Mouse (Mus musculus) layer of hippocampus, postnatal 25 days (tissue): ENCODE data around the gene Taar7b. TPM values are rescaled to one million over a fixed set of nuclear protein-coding genes. Genes with fewer than 3 reads are reported as not detected.
A peak's percentile ranks its signal among the peaks of the same experiment; 100 is the strongest.

Experiments
- DNase-seq, 2 experiments: peaks; one replicate each; pipeline ENCODE4 v3.0.0; 2022; ENCODE audit warnings: mixed read lengths in 2 of 2, low spot score in 1 of 2; ENCODE audit errors: extremely low spot score in 1 of 2
- total RNA-seq, 2 experiments: library from RNA; stranded (reverse); gene quantifications; 2 replicates each; pipeline ENCODE4 v1.2.3; 2021

The Taar7b gene
- total RNA-seq, result not detected

DNA sequence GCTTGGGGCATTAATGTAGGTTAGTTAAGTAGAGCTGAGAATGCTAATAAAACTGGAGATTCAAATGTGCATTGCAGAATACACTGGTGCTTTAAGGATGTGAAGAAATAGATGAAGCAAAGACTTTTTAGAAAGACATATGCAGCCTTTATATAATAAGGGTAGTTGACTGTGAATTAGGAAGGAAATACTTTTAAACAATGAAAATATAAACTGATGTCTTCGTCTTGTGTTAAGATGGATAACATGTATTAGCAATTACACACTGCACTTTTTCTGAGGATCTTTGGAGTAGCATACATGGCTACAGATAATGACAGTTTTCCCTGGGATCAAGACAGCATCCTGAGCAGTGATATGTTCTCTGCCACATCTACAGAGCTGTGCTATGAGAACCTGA lies at the start of gene Taar7b:
Gene Taar7b (plus strand): TSS at position 301 of the 400 bp plus-strand sequence.
- no peak for DNase-seq

DNA sequence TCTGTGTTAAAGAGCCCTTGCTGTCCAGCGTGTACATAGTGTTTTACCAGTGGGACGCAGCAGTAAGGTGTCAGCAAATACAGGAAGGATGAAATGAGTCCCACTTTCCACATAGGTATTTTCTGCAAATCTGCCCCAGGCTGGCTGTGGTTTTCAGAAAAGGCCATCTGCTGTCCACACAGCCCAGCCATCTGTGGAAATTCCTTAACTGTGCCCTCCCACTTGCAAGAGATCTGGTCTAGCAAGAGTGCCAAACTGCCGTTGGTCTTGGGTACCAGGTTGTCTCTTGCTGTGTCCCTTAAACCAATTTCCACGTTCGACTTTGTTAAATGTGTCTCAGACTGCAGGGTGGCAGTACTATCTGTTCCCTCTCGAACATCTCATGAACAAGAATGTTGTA lies 48.0 kb upstream of the Taar7b start:
- DNase-seq, result no peak

- no peak for DNase-seq
Measured at GRCm38 (mm10) chr10:23959071-23959470, 40.7 kb upstream of the Taar7b start.

DNA sequence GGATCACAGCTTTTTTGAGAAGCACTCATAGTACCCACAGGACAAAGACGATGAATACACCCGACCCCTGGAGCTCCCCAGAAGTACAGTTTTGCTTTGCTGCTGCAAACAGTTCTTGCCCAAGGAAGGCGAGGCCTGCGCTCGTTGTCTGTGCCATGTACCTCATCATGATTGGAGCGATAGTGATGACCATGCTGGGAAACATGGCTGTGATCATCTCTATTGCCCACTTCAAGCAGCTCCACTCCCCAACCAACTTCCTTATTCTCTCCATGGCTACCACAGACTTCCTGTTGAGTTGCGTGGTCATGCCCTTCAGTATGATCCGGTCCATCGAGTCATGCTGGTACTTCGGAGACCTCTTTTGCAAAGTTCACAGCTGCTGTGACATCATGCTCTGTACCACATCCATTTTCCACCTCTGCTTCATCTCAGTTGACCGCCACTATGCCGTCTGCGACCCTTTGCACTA lies 39.3 kb upstream of the Taar7b start, which contains the start of gene Taar4:
Gene Taar4 (plus strand): TSS at position 51 of the 472 bp plus-strand sequence.
- no peak for DNase-seq

GRCm38 (mm10) chr10:23963444-23963843 lies 36.3 kb upstream of the Taar7b start:
- no peak for DNase-seq

GRCm38 (mm10) chr10:23964921-23965610 lies 34.7 kb upstream of the Taar7b start:
- DNase-seq, result no peak

GRCm38 (mm10) chr10:23970656-23971165 lies 29.0 kb upstream of the Taar7b start, which contains the start of gene Taar5:
Taar5 (plus strand) TSS chr10:23970706.
- DNase-seq, result no peak

GRCm38 (mm10) chr10:23971256-23971655 lies 28.5 kb upstream of the Taar7b start:
- DNase-seq, result no peak

DNA sequence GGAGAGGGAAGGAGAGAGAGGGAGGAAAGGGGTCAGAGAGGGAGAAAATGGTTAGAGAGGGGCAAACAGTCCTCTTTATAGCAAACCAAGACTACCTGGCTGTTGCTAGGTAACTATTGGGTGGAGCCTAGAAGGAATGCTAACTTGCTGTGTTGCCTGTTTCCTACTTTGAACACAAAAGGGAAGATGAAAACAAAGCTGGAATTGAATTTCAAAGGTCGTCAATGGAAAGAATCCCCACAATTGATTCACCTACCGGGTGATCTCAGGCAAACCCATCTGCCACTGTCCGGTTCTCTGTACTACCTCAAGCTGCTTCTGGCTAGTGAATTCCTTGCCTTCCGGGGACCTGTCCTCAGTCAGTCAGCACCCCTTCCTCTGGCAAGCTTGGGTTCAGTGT lies 21.8 kb upstream of the Taar7b start:
- DNase-seq, result no peak

DNA sequence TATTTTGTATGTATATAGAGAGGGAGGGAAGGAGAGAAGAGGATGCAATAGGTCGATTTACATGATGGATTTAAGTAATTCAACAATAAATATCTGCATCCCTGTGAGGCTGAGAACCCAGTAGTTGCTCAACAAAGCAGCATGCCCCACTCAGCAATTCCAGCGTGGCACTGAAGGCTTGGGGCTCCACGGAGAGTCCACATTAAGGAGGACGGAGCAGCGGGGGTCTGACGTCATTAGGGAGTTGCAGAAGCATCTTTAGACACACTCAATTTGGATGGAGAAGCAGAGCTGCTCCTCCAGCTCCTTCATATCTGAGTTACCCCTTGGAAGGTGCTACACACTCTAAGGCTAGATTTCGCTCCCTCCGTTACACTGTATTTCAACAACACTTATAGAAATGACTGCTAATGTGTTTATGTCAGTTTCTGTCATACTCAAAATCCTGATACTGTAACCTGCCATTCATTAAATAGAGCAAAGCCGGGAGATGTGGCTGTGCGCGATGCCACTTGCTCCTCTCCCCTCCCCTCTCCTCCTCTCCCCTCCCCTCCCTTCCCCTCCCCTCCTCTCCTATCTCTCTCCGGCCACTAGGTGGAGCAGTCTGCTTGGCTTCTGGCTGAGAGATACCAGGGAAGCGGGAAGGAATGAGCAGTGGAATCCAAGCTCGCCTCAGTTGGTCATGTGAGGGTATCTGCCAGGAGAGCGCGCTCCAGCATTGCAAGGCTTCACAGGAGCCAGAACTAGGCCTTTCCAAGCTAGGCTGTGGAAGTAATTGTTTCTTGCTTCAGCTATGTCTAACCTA lies 20.6 kb upstream of the Taar7b start:
- peak; percentile 58 to 78 for DNase-seq

DNA sequence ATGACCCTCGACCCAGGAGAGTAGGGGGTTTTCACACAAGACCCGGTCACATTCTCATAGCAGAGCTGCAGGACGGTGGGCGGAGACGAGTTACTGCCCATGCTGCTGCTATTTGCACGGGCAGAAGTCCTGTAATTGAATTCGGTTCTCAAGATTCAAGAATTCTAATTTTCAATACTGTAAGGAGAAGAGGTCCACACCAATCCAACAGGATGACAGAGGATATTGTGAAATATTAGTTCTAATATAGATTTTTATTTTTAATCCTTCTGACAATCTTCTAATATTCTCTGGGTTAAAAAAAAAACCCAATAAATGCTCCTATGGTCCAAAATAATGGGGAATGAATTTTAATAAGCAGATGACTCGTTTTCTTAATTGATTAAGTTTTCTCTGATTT lies 14.2 kb upstream of the Taar7b start, which contains the start of gene Taar6:
Gene Taar6 (minus strand): TSS at position 101 of the 400 bp plus-strand sequence.
- no peak for DNase-seq

DNA sequence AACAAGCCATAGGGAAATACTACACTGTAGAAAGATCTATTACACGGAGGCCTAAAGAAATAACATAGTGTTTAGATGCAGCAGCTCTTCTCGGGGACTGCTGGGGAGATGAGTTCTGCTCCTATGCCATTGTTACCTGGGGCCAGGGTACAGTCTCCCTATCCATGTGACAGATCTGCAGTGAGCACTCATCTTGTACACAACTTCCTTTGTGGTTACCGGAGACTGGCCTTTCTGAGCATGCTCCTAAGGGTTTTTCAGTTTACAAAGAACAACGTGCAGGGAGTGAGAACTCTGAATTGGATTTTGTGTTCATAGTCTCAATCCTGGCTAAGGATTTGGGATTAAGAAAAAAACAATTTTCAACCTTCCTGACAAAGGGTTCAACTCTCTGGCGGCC lies 13.3 kb upstream of the Taar7b start:
- no peak for DNase-seq

DNA sequence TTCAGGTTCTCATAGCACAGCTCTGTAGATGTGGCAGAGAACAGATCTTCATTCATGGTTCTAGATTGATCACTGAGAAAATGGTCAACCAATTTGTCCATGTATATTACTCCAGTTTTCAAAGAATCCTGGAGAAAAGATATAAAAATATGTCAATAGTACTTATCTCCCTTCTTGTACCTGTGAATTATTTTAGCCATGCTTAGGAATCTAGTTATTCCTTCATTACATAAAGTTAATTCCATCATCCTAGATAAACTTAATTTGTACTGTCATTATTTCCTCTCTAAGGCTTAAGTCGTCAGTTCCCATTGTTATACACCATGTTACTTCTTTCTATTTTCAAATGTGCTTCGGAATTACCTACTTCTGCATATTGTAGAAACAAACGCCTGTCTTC lies 6.4 kb upstream of the Taar7b start, which contains the start of gene Taar7a:
Gene Taar7a (minus strand): TSS at position 101 of the 400 bp plus-strand sequence.
- DNase-seq, result no peak

GRCm38 (mm10) chr10:24006442-24006841 lies 6.7 kb downstream of the Taar7b start:
- DNase-seq, result no peak

DNA sequence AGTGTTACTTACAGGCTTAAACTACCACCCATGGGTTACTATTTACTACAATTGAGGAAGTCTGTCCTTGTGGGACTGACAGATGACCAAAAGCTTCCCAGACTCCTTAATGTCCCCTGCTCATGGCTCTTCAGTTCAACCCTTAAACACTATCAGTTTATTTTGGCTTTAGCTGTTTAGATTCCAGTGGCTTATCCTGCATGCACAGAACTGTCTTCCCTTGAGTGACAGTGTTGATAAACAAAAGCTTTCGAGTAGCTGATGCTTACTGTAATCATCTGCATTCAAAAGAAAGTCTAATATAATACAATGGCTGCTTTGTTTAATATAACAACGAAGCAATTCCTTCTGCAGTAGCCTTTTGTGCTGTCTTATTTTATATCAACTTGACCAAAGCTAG lies 7.3 kb downstream of the Taar7b start:
- DNase-seq, result no peak

DNA sequence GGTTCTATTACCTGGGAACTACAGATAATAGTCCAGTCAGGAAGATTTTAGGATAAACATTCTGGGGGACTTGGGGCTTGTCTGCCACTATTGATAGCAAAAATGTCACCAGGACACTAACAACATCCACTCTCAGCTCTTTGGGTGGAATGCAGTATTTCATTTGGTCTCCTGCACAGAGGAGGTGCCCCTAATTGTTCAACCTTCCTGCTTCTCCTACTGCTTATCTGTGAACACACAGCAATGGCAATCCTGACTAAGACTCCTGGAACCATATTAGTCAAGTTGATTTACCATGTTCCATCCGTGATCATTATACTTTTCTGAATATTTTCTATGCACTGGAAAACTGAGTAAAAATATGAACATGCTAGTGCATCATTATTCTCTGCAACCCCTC lies 8.4 kb downstream of the Taar7b start:
- no peak for DNase-seq

GRCm38 (mm10) chr10:24026922-24027321 lies 27.2 kb downstream of the Taar7b start, which contains the start of gene Taar7d:
Taar7d (plus strand) TSS chr10:24027222.
- no peak for DNase-seq

GRCm38 (mm10) chr10:24031347-24031746 lies 31.6 kb downstream of the Taar7b start:
- no peak for DNase-seq

DNA sequence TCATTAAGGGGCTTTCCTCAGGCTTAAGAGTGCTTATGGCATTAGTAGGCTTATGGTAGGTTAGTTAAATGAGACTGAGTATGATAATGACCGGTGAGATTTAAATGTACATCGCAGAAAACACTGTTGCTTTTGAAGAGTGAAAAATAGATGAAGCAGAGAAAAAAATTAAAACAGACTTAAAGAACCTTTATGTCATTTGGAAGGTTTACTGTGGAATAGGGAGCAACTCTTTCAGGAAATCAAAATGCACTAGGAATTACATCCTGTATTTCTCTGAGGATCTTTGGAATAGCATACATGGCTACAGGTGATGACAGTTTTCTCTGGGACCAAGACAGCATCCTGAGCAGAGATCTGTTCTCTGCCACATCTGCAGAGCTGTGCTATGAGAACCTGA lies 37.6 kb downstream of the Taar7b start, which contains the start of gene Taar7e:
Gene Taar7e (plus strand): TSS at position 301 of the 400 bp plus-strand sequence.
- DNase-seq, result no peak

DNA sequence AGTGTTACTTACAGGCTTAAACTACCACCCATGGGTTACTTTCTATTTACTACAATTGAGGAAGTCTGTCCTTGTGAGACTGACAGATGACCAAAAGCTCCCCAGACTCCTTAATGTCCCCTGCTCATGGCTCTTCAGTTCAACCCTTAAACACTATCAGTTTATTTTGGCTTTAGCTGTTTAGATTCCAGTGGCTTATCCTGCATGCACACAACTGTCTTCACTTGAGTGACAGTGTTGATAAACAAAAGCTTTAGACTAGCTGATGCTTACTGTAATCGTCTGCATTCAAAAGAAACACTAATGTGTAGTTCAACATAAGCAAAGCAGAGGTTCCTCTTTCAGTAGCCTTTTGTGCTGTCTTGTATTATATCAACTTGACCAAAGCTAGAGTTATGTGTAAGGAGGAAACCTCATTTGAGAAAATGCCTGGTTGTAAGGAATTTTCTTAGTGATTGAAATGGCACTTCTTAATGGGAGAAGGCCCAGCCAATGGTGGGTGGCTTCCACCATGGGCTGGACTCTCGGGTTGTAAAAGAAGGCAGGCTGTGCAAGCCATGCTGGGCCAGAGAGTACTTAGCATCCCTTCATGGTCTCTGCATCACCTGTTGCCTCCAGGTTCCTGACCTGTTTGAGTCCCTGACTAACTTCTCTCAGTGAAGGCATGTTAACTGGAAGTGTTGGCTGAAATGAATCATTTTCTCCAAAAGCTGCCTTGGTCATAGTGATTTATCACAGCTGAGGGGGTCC lies 40.6 kb downstream of the Taar7b start:
- DNase-seq, result no peak
